Mouse (Mus musculus): ENCODE results near the gene P2rx6.

P2rx6 gene

DNA sequence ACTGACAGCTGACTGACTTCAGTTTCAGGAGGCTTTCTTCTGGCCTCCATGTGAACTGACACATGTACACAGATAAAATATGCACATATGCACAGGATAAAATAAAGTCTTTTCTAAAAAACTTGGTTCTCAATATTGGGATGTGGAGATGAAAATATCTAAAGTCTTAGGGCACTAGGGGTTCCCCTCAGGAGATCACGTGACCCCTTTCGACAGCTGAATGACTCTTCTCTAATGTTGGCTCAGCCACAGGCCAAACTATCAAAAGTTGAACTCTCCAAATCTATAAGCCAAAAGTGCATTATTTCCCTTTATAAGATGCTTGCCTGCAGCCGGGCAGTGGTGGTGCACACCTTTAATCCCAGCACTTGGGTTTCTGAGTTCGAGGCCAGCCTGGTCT lies 5.5 kb upstream of the P2rx6 start:
- no peak for TF ChIP-seq NANOG (IDR thresholded peaks at IDR 0.05; ENCODE audit: borderline replicate concordance, low read length)
- TF ChIP-seq POU5F1 (IDR thresholded peaks at IDR 0.05; ENCODE audit: borderline replicate concordance, low read length): no peak
- TF ChIP-seq CTCF (conservative IDR thresholded peaks at IDR 0.05; ENCODE audit: low read length): no peak
- Histone ChIP-seq H3K27me3 (ENCODE audit: insufficient read depth, low read length) (peaks cover 23% of the 10 kb centered on the region), H3K9me3 (ENCODE audit: low read length) (no peaks in the 10 kb centered on the region), H3K36me3 (ENCODE audit: insufficient read depth, low read length) (no peaks in the 10 kb centered on the region), H3K4me1 (replicated peaks; ENCODE audit: low read depth, low read length) (peaks cover 57% of the 10 kb centered on the region), H3K4me3 (replicated peaks; ENCODE audit: low read length) (no peak overlapping the region)

DNA sequence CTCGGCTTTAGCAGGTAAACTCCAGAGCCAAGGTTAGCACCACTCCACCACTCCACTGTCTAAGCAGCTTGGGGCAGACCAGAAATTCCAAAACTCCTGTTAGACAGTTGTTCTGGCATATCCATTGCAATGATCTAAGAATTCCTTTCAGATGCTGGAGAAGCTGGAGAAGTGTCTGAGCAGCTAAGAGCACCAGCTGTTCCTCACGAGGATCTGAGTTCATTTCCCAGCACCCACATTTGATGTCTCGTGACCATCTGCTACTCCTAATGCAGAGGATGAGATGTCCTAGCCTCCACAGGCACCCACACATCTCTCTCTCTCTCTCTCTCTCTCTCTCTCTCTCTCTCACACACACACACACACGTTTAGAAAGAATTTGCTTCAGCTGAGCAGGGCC lies 4.8 kb upstream of the P2rx6 start:
- peaks cover 64% of the 10 kb centered on the region for H3K4me1 ChIP-seq (replicated peaks; ENCODE audit: low read depth, low read length)
- H3K36me3 ChIP-seq (ENCODE audit: insufficient read depth, low read length): no peaks in the 10 kb centered on the region
- H3K27me3 ChIP-seq (ENCODE audit: insufficient read depth, low read length): peaks cover 24% of the 10 kb centered on the region
- H3K4me3 ChIP-seq (replicated peaks; ENCODE audit: low read length): no peak overlapping the region
- TF ChIP-seq POU5F1 (IDR thresholded peaks at IDR 0.05; ENCODE audit: borderline replicate concordance, low read length) (no peak), CTCF (conservative IDR thresholded peaks at IDR 0.05; ENCODE audit: low read length) (no peak), NANOG (IDR thresholded peaks at IDR 0.05; ENCODE audit: borderline replicate concordance, low read length) (no peak)
- no peaks in the 10 kb centered on the region for H3K9me3 ChIP-seq (ENCODE audit: low read length)

DNA sequence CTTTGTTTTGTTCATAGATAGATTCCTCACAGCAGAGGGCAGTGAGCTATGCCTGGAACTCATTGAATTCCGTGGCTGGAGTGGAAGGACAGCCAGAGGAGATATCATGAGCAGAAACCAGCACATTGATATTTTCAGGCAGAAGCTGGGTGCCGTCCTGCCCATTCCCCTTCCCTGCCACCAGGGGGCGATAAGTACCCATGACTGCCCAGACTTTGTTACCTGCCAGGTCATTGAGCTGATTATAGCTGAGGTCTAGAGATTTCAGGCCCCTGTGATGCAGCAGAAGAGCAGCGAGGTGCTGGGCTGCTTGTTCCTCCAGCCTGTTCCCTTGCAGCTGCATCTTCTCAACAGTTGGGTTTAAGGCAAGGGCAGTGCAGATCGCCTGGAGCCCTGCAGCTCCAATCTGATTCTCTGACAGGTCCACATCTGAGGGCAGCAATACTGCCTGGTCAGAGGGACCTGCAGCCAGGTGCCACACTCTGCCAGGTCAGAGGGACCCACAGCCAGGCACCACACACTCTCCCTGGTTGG lies 3.7 kb upstream of the P2rx6 start:
- Histone ChIP-seq H3K4me1 (replicated peaks; ENCODE audit: low read depth, low read length) (peaks cover 69% of the 10 kb centered on the region), H3K27me3 (ENCODE audit: insufficient read depth, low read length) (peaks cover 36% of the 10 kb centered on the region)
- TF ChIP-seq NANOG (IDR thresholded peaks at IDR 0.05; ENCODE audit: borderline replicate concordance, low read length): no peak
- TF ChIP-seq CTCF (conservative IDR thresholded peaks at IDR 0.05; ENCODE audit: low read length): peak; percentile 99

DNA sequence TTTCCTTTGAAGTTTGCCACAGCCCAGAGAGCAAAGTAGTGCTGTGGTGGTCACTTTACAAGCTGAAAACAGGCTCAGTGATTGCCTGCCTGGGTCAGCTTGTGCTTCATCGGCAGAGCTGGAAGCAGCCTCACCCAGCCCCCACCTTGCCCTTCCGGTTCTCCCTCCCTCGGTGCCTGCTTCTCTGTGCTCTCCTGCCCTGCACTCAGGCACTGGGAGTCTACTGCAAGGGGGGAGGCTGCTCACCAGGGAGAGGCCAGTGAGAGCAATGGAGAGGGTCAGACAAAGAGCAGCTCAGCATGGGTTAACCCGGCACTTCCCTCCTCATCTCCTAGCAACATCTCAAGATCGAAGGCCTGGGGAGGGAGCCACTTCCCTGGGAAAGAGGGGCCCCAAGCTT lies 2.9 kb upstream of the P2rx6 start:
- Histone ChIP-seq H3K27me3 (ENCODE audit: insufficient read depth, low read length) (peaks cover 43% of the 10 kb centered on the region), H3K4me3 (replicated peaks; ENCODE audit: low read length) (peak overlapping the region; percentile 62), H3K36me3 (ENCODE audit: insufficient read depth, low read length) (no peaks in the 10 kb centered on the region), H3K4me1 (replicated peaks; ENCODE audit: low read depth, low read length) (peaks cover 61% of the 10 kb centered on the region), H3K9me3 (ENCODE audit: low read length) (no peaks in the 10 kb centered on the region)
- TF ChIP-seq NANOG (IDR thresholded peaks at IDR 0.05; ENCODE audit: borderline replicate concordance, low read length): no peak
- TF ChIP-seq POU5F1 (IDR thresholded peaks at IDR 0.05; ENCODE audit: borderline replicate concordance, low read length): no peak
- no peak for TF ChIP-seq CTCF (conservative IDR thresholded peaks at IDR 0.05; ENCODE audit: low read length)

More for the DNA sequence above, 3.7 kb upstream of the P2rx6 start:
- H3K4me3 ChIP-seq (replicated peaks; ENCODE audit: low read length): peak overlapping the region; percentile 62
- H3K9me3 ChIP-seq (ENCODE audit: low read length): no peaks in the 10 kb centered on the region
- H3K36me3 ChIP-seq (ENCODE audit: insufficient read depth, low read length): no peaks in the 10 kb centered on the region

DNA sequence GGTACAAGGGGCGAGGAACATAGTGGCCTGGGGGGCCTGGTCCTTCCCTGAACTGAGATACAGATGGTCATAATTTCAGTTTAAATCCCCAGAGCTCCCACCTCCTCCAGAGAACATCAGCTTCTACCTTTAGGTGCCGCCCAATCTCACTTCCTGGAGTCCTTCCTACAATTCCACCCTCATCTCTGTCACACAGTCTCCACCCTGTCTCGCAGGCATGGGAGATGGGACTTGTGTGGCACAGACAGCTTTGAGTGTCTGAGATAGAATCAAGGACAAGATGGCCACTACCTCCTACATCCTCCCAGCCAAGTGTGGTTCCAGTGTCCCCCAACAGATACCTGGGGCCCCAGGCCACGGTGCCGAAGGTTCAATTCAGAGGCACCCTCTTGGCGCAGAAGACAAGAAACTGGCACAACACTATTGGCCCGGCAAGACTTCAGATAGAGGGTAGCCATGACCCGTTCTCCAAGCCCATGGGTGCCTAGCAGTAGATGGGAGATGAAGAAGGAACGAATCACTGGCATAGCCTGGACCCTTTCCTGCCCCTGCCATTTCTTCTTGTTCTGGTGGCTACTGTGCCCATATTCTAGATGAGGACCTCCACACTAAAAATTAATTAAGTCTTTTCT lies 2.2 kb upstream of the P2rx6 start:
- TF ChIP-seq POU5F1 (IDR thresholded peaks at IDR 0.05; ENCODE audit: borderline replicate concordance, low read length) (no peak), CTCF (conservative IDR thresholded peaks at IDR 0.05; ENCODE audit: low read length) (no peak), NANOG (IDR thresholded peaks at IDR 0.05; ENCODE audit: borderline replicate concordance, low read length) (no peak)
- Histone ChIP-seq H3K27me3 (ENCODE audit: insufficient read depth, low read length) (peaks cover 49% of the 10 kb centered on the region), H3K9me3 (ENCODE audit: low read length) (no peaks in the 10 kb centered on the region), H3K4me3 (replicated peaks; ENCODE audit: low read length) (peak overlapping the region; percentile 62), H3K4me1 (replicated peaks; ENCODE audit: low read depth, low read length) (peaks cover 56% of the 10 kb centered on the region), H3K36me3 (ENCODE audit: insufficient read depth, low read length) (no peaks in the 10 kb centered on the region)

DNA sequence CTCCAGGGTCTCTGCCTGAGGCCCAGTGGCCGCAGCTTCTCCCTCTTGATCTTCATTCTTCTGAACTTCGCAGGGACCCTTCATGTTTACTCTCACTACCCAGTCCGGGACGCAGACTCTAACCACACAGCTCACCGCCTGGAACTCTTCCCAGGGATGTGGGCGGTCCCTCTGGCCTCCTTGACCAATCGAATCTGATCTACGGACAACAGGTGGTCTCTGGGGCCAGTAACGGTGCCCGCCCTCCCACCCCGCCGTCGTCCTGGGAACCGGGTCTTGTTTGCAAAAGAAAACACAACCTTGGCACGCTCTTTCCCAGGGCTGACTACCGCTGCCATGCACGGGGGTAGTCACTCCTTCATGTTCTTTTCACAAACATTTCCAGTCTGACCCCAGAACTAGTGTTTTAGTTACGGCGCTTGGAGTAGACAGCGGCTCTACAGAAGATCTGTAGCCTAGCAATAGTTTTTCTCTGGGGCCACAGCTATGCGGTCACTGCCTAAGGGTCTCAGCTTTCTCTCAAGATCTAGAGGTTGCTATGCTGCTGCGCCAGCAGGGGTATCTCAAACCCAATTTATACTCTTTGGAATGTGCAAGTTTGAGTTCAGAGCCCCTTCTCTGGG lies 446 bp upstream of the P2rx6 start, which contains the start of gene Lrrc74b:
Lrrc74b (minus strand) TSS at position 120 of the 623 bp plus-strand sequence.
- TF ChIP-seq CTCF (conservative IDR thresholded peaks at IDR 0.05; ENCODE audit: low read length): no peak
- no peak for TF ChIP-seq POU5F1 (IDR thresholded peaks at IDR 0.05; ENCODE audit: borderline replicate concordance, low read length)
- no peak for TF ChIP-seq NANOG (IDR thresholded peaks at IDR 0.05; ENCODE audit: borderline replicate concordance, low read length)
- Histone ChIP-seq H3K4me3 (replicated peaks; ENCODE audit: low read length) (peak within 1 kb of the TSS; percentile 66), H3K27me3 (ENCODE audit: insufficient read depth, low read length) (peaks cover 66% of the 10 kb centered on the region), H3K9me3 (ENCODE audit: low read length) (no peaks in the 10 kb centered on the region), H3K4me1 (replicated peaks; ENCODE audit: low read depth, low read length) (peaks cover 44% of the 10 kb centered on the region), H3K36me3 (ENCODE audit: insufficient read depth, low read length) (no peaks in the 10 kb centered on the region)

DNA sequence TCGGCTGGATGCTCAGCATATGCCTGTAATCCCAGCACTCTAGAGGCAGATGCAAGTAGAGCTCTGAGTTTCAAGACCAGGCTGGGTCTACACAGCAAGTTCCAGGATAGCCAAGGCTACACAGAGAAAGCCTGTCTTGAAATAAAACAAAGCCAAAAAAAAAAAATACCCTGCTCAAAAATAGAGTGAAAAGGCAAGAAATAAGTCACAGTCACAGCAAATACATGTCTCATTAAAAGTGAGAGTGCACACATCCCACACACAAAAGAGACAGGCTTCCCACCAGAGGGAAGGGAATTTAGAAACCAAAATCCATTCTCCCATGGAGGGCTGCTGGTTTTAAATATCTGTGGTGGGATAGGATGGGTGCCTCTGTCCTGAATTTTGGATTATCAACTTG lies 1.9 kb downstream of the P2rx6 start:
- H3K4me1 ChIP-seq (replicated peaks; ENCODE audit: low read depth, low read length): peaks cover 35% of the 10 kb centered on the region

DNA sequence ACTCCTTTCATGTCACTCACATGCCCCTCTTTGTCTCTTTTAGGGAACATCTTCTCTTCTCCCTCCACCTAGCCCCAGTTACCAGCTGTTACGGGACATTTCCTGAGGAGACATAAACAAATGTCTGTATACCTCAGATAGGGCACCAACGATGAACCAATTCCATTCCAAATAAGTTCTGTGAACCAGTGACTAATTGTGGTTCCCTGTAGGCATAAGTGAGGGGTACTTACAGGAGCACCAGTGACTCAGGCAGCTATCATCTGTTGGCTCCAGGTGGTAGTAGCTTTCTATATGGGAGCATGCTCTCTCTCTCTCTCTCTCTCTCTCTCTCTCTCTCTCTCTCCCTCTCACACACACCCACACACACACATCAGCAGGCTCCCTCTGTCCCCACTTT lies 2.5 kb downstream of the P2rx6 start:
- Histone ChIP-seq H3K27me3 (ENCODE audit: insufficient read depth, low read length) (peaks cover 79% of the 10 kb centered on the region), H3K4me1 (replicated peaks; ENCODE audit: low read depth, low read length) (peaks cover 29% of the 10 kb centered on the region), H3K4me3 (replicated peaks; ENCODE audit: low read length) (no peak overlapping the region), H3K9me3 (ENCODE audit: low read length) (no peaks in the 10 kb centered on the region), H3K36me3 (ENCODE audit: insufficient read depth, low read length) (no peaks in the 10 kb centered on the region)
- TF ChIP-seq CTCF (conservative IDR thresholded peaks at IDR 0.05; ENCODE audit: low read length): no peak
- no peak for TF ChIP-seq NANOG (IDR thresholded peaks at IDR 0.05; ENCODE audit: borderline replicate concordance, low read length)
- TF ChIP-seq POU5F1 (IDR thresholded peaks at IDR 0.05; ENCODE audit: borderline replicate concordance, low read length): no peak

More for the DNA sequence above, 1.9 kb downstream of the P2rx6 start:
- H3K27me3 ChIP-seq (ENCODE audit: insufficient read depth, low read length): peaks cover 80% of the 10 kb centered on the region
- no peak overlapping the region for H3K4me3 ChIP-seq (replicated peaks; ENCODE audit: low read length)
- no peaks in the 10 kb centered on the region for H3K9me3 ChIP-seq (ENCODE audit: low read length)
- H3K36me3 ChIP-seq (ENCODE audit: insufficient read depth, low read length): no peaks in the 10 kb centered on the region
- TF ChIP-seq NANOG (IDR thresholded peaks at IDR 0.05; ENCODE audit: borderline replicate concordance, low read length) (no peak), POU5F1 (IDR thresholded peaks at IDR 0.05; ENCODE audit: borderline replicate concordance, low read length) (no peak), CTCF (conservative IDR thresholded peaks at IDR 0.05; ENCODE audit: low read length) (no peak)

All from E14TG2a.4 (cell line).